Mouse (Mus musculus) hindbrain, embryonic 10.5 days (tissue): ENCODE measurements around the gene Gm6588. TPM values are rescaled to one million over a fixed set of nuclear protein-coding genes. Genes with fewer than 3 reads are reported as not detected.
"Not testable (repeated sequence)": the region's sequence is repeated elsewhere in the genome, so short reads cannot be mapped to it uniquely, and the experiment has no call there.

Source experiments
- DNase-seq: peaks from one replicate; pipeline ENCODE4 v3.0.0-alpha.2; 2017; ENCODE audit warnings: low spot score
- H3K27ac ChIP-seq: fragments of 300-500 bp; sonication (generic); 2 replicates; pipeline ENCODE4 v1.5.1; 2016; ENCODE audit warnings: mild to moderate bottlenecking, moderate library complexity
- H3K27me3 ChIP-seq: fragments of 300-500 bp; sonication (generic); 2 replicates; pipeline ENCODE4 v1.6.1; 2016; ENCODE audit warnings: mild to moderate bottlenecking; ENCODE audit not compliant: poor library complexity, insufficient read depth, severe bottlenecking
- H3K36me3 ChIP-seq: fragments of 300-500 bp; sonication (generic); 2 replicates; pipeline ENCODE4 v1.6.1; 2016; ENCODE audit warnings: mild to moderate bottlenecking, moderate library complexity
- H3K4me1 ChIP-seq: fragments of 300-500 bp; sonication (generic); replicated peaks from 2 replicates; pipeline ENCODE4 v1.6.1; 2016; ENCODE audit warnings: mild to moderate bottlenecking
- H3K4me3 ChIP-seq: fragments of 300-500 bp; sonication (generic); 2 replicates; pipeline ENCODE4 v1.5.1; 2016; ENCODE audit warnings: mild to moderate bottlenecking, moderate library complexity
- H3K9me3 ChIP-seq: fragments of 300-500 bp; sonication (generic); 2 replicates; pipeline ENCODE4 v1.6.1; 2016; ENCODE audit warnings: mild to moderate bottlenecking, moderate library complexity
- WGBS: fragments of 180-500 bp; shearing (Covaris S2); methylation state at CpG from one replicate; pipeline ENCODE4 v1.1.7; 2016; 5-methylcytosine and 5-hydroxymethylcytosine counted together
- polyA plus RNA-seq: library from polyadenylated mRNA; unstranded; fragments of >200 nt; fragmentation: Nextera tagmentation; extraction: Ambion mirVana; gene quantifications from 2 replicates; pipeline ENCODE4 v1.2.1, GENCODE M21; 2016

Gm6588 gene
- polyA plus RNA-seq: 0.14 TPM in 1 of 2 replicates, not detected in the other

GRCm38 (mm10) chr5:112448747-112449440, at the start of gene Gm6588:
Gene Gm6588 (plus strand): TSS chr5:112449426.
- Histone ChIP-seq H3K9me3 (no peaks in the 10 kb centered on the region), H3K27ac (no peak within 1 kb of the TSS; the same call in 1 of the 2 replicates), H3K4me3 (no peak within 1 kb of the TSS), H3K36me3 (no peaks in the 10 kb centered on the region), H3K4me1 (peaks cover 14% of the 10 kb centered on the region), H3K27me3 (peaks cover 40% of the 10 kb centered on the region)
- no peak for DNase-seq
- WGBS: 69% methylated on average over 18 of the region's 18 CpGs

- 65% methylated on average over 3 of the region's 3 CpGs for WGBS
- Histone ChIP-seq H3K36me3 (no peaks in the 10 kb centered on the region), H3K27ac (no peak overlapping the region), H3K4me3 (no peak overlapping the region), H3K4me1 (no peaks in the 10 kb centered on the region; the same call in 1 of the 2 replicates), H3K27me3 (no peaks in the 10 kb centered on the region), H3K9me3 (no peaks in the 10 kb centered on the region)
- DNase-seq: no peak
Observed at GRCm38 (mm10) chr5:112402437-112402836, 46.8 kb upstream of the Gm6588 start.

- WGBS: 83% methylated on average over 3 of the region's 3 CpGs
- Histone ChIP-seq H3K9me3 (no peaks in the 10 kb centered on the region), H3K27ac (no peak overlapping the region), H3K27me3 (no peaks in the 10 kb centered on the region), H3K36me3 (no peaks in the 10 kb centered on the region), H3K4me1 (peaks cover 17% of the 10 kb centered on the region), H3K4me3 (no peak overlapping the region)
- DNase-seq: no peak
Observed at GRCm38 (mm10) chr5:112406017-112406416, 43.2 kb upstream of the Gm6588 start.

GRCm38 (mm10) chr5:112409274-112409673, 40.0 kb upstream of the Gm6588 start:
- 65% methylated on average over 5 of the region's 5 CpGs for WGBS

GRCm38 (mm10) chr5:112411072-112411471, 38.2 kb upstream of the Gm6588 start:
- DNase-seq: no peak
- Histone ChIP-seq H3K4me3 (peak overlapping the region; percentile 20), H3K9me3 (no peaks in the 10 kb centered on the region; the same call in 1 of the 2 replicates), H3K4me1 (peaks cover 32% of the 10 kb centered on the region), H3K36me3 (no peaks in the 10 kb centered on the region), H3K27me3 (peaks cover 10% of the 10 kb centered on the region; the same call in 1 of the 2 replicates), H3K27ac (peak overlapping the region; percentile 62)
- WGBS: 38% methylated on average over 11 of the region's 11 CpGs

More at GRCm38 (mm10) chr5:112409274-112409673, 40.0 kb upstream of the Gm6588 start:
- Histone ChIP-seq H3K27ac (peak overlapping the region; percentile 50; the same call in 1 of the 2 replicates), H3K4me3 (no peak overlapping the region), H3K4me1 (peaks cover 32% of the 10 kb centered on the region), H3K9me3 (no peaks in the 10 kb centered on the region; the same call in 1 of the 2 replicates), H3K36me3 (no peaks in the 10 kb centered on the region), H3K27me3 (peaks cover 10% of the 10 kb centered on the region; the same call in 1 of the 2 replicates)
- DNase-seq: no peak

GRCm38 (mm10) chr5:112411514-112412335, 37.5 kb upstream of the Gm6588 start:
- DNase-seq: peak; percentile 66
- Histone ChIP-seq H3K36me3 (no peaks in the 10 kb centered on the region), H3K9me3 (no peaks in the 10 kb centered on the region; the same call in 1 of the 2 replicates), H3K4me1 (peaks cover 39% of the 10 kb centered on the region), H3K4me3 (peak overlapping the region; percentile 20), H3K27me3 (peaks cover 10% of the 10 kb centered on the region; the same call in 1 of the 2 replicates), H3K27ac (peak overlapping the region; percentile 62)
- WGBS: 16% methylated on average over 19 of the region's 19 CpGs

- Histone ChIP-seq H3K27me3 (peaks cover 10% of the 10 kb centered on the region; the same call in 1 of the 2 replicates), H3K4me1 (peaks cover 48% of the 10 kb centered on the region)
- not testable (repeated sequence) for H3K4me3 ChIP-seq, H3K9me3 ChIP-seq, H3K36me3 ChIP-seq, H3K27ac ChIP-seq, DNase-seq
- 84% methylated on average over 4 of the region's 4 CpGs for WGBS
Observed at GRCm38 (mm10) chr5:112412781-112413180, 36.4 kb upstream of the Gm6588 start.

- DNase-seq: peak; percentile 47
- Histone ChIP-seq H3K4me1 (peaks cover 33% of the 10 kb centered on the region), H3K27ac (peak overlapping the region; percentile 57), H3K27me3 (peaks cover 24% of the 10 kb centered on the region), H3K4me3 (no peak overlapping the region), H3K9me3 (no peaks in the 10 kb centered on the region; the same call in 1 of the 2 replicates), H3K36me3 (no peaks in the 10 kb centered on the region)
- WGBS: 41% methylated on average over 5 of the region's 5 CpGs
Observed at GRCm38 (mm10) chr5:112416673-112417072, 32.6 kb upstream of the Gm6588 start.

GRCm38 (mm10) chr5:112418023-112418422, 31.2 kb upstream of the Gm6588 start:
- Histone ChIP-seq H3K4me3 (no peak overlapping the region), H3K36me3 (no peaks in the 10 kb centered on the region), H3K9me3 (no peaks in the 10 kb centered on the region; the same call in 1 of the 2 replicates), H3K4me1 (peaks cover 24% of the 10 kb centered on the region), H3K27ac (no peak overlapping the region), H3K27me3 (peaks cover 19% of the 10 kb centered on the region)
- DNase-seq: no peak
- 59% methylated on average over 4 of the region's 4 CpGs for WGBS

- Histone ChIP-seq H3K27me3 (peaks cover 27% of the 10 kb centered on the region), H3K27ac (no peak overlapping the region), H3K4me3 (peak overlapping the region; percentile 24), H3K9me3 (no peaks in the 10 kb centered on the region), H3K36me3 (no peaks in the 10 kb centered on the region), H3K4me1 (peaks cover 29% of the 10 kb centered on the region)
- 29% methylated on average over 12 of the region's 12 CpGs for WGBS
- peak; percentile 44 for DNase-seq
Observed at GRCm38 (mm10) chr5:112419535-112419934, 29.7 kb upstream of the Gm6588 start.

- Histone ChIP-seq H3K27me3 (peaks cover 75% of the 10 kb centered on the region), H3K9me3 (no peaks in the 10 kb centered on the region), H3K4me1 (peaks cover 31% of the 10 kb centered on the region), H3K27ac (no peak overlapping the region), H3K4me3 (no peak overlapping the region), H3K36me3 (no peaks in the 10 kb centered on the region)
- DNase-seq: no peak
- WGBS: 90% methylated on average over 7 of the region's 7 CpGs
Observed at GRCm38 (mm10) chr5:112426635-112427034, 22.6 kb upstream of the Gm6588 start.

GRCm38 (mm10) chr5:112427283-112427682, 21.9 kb upstream of the Gm6588 start:
- WGBS: 48% methylated on average over 2 of the region's 2 CpGs
- peak; percentile 75 for DNase-seq
- Histone ChIP-seq H3K4me1 (peaks cover 37% of the 10 kb centered on the region), H3K4me3 (no peak overlapping the region), H3K27me3 (peaks cover 76% of the 10 kb centered on the region), H3K27ac (no peak overlapping the region), H3K36me3 (no peaks in the 10 kb centered on the region), H3K9me3 (no peaks in the 10 kb centered on the region)
